Mouse (Mus musculus) cerebellum, postnatal 14 days (tissue): ENCODE results near the gene Gpr152.

Experiments used
- DNase-seq, 2 experiments: peaks; one replicate each; pipeline ENCODE4 v3.0.0; 2021; ENCODE audit warnings: mixed read lengths in 2 of 2

The Gpr152 gene

GRCm38 (mm10) chr19:4180411-4180810, 40.8 kb downstream of the Gpr152 start:
- DNase-seq: no peak

- peak in 1 of 2 experiments; percentile 36 for DNase-seq
Observed at GRCm38 (mm10) chr19:4181892-4182291, 42.3 kb downstream of the Gpr152 start.

GRCm38 (mm10) chr19:4183689-4184088, 44.1 kb downstream of the Gpr152 start:
- no peak for DNase-seq

- DNase-seq: no peak
Observed at GRCm38 (mm10) chr19:4184976-4185975, 45.7 kb downstream of the Gpr152 start.

- no peak for DNase-seq
Observed at GRCm38 (mm10) chr19:4187303-4187702, 47.7 kb downstream of the Gpr152 start.

- DNase-seq: no peak
Observed at GRCm38 (mm10) chr19:4189051-4189620, 49.5 kb downstream of the Gpr152 start.

GRCm38 (mm10) chr19:4190831-4191334, 51.3 kb downstream of the Gpr152 start, which contains the start of gene Tbc1d10c:
TSS of gene Tbc1d10c (minus strand) at chr19:4191284.
- DNase-seq: no peak

GRCm38 (mm10) chr19:4191528-4192250, 52.1 kb downstream of the Gpr152 start, which contains the start of gene Ppp1ca:
TSS of gene Ppp1ca (plus strand) at chr19:4192065.
- DNase-seq: peak; percentile 98 to 99

GRCm38 (mm10) chr19:4192251-4192985, 52.8 kb downstream of the Gpr152 start:
- no peak for DNase-seq

- no peak for DNase-seq
Observed at GRCm38 (mm10) chr19:4193129-4193528, 53.5 kb downstream of the Gpr152 start.

- no peak for DNase-seq
Observed at GRCm38 (mm10) chr19:4194021-4194724, 54.6 kb downstream of the Gpr152 start.

GRCm38 (mm10) chr19:4194776-4195650, 55.4 kb downstream of the Gpr152 start:
- DNase-seq: peak; percentile 96 to 98
